Comparison of ENCODE assay signal across 30 mouse cellular contexts in the genomic region with DNA sequence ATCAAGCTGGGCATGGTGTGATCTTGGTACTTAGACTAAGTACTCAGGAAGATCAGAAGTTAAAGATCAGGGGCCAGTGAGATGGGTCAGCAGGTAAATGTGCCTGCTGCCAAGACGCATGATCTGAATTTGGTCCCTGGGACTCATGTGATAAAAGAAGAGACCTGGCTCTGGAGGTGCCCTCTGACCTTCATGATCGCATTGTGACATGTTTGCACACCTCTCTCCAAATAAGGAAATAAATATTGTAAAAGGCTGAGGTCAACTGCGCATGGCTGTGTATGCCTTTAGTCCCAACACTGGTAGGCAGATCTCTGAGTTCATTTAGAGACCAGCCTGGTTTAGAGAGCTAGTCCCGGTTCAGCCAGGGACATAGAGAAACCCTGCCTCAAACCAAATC. TPM values are rescaled to one million over a fixed set of nuclear protein-coding genes. Genes with fewer than 3 reads are reported as not detected.
"Had no signal": no experiment of that assay in that cellular context is flagged by ENCODE, and none has a peak within 500 bp of the region (broad histone marks: within the 10 kb centered on the region; RNA-seq: fewer than 3 reads in every experiment).

No protein-coding gene starts in this region.

- H3K4me1 ChIP-seq: forebrain, embryonic 15.5 days had no signal

- H3K9ac ChIP-seq: embryonic facial prominence, embryonic 12.5 days; embryonic facial prominence, embryonic 13.5 days; embryonic facial prominence, embryonic 15.5 days; forebrain, embryonic 12.5 days; forebrain, embryonic 13.5 days; forebrain, embryonic 15.5 days; forebrain, postnatal 0 days had no signal

- H3K36me3 ChIP-seq: embryonic facial prominence, embryonic 10.5 days; embryonic facial prominence, embryonic 12.5 days; embryonic facial prominence, embryonic 13.5 days; embryonic facial prominence, embryonic 15.5 days; forebrain, embryonic 10.5 days; forebrain, embryonic 12.5 days; forebrain, embryonic 15.5 days had no signal

- DNase-seq: cerebellum, adult 2 months; cerebellum, adult 8-10 months; cerebellum, adult 9-10 months; cerebellum, adult 9-11 months; cerebellum, postnatal 10 days; cerebellum, postnatal 14 days; cerebellum, postnatal 25 days; cerebellum, postnatal 36 days; embryo, embryonic 11 days; forebrain, postnatal 0 days; gastrocnemius, adult 2 months; gastrocnemius, postnatal 10 days; gastrocnemius, postnatal 14 days; gastrocnemius, postnatal 25 days; gastrocnemius, postnatal 36 days; heart, adult 11 months; heart, adult 18-20 months; heart, adult 2 months had no signal

- H3K27ac ChIP-seq: embryonic facial prominence, embryonic 10.5 days; embryonic facial prominence, embryonic 12.5 days; embryonic facial prominence, embryonic 13.5 days; embryonic facial prominence, embryonic 15.5 days; forebrain, embryonic 10.5 days; forebrain, embryonic 12.5 days; forebrain, embryonic 13.5 days; forebrain, embryonic 15.5 days; gastrocnemius, adult 2 months; heart, adult 2 months had no signal

- H3K27me3 ChIP-seq: embryonic facial prominence, embryonic 12.5 days; embryonic facial prominence, embryonic 13.5 days; embryonic facial prominence, embryonic 15.5 days; forebrain, embryonic 12.5 days; forebrain, embryonic 13.5 days; forebrain, embryonic 15.5 days had no signal

- H3K9me3 ChIP-seq: embryonic facial prominence, embryonic 12.5 days; embryonic facial prominence, embryonic 13.5 days; embryonic facial prominence, embryonic 15.5 days; forebrain, embryonic 12.5 days; forebrain, embryonic 15.5 days had no signal

- H3K4me2 ChIP-seq: embryonic facial prominence, embryonic 12.5 days; embryonic facial prominence, embryonic 13.5 days; embryonic facial prominence, embryonic 15.5 days; forebrain, embryonic 12.5 days; forebrain, embryonic 13.5 days; forebrain, embryonic 15.5 days had no signal

- H3K4me3 ChIP-seq: embryonic facial prominence, embryonic 10.5 days; embryonic facial prominence, embryonic 12.5 days; embryonic facial prominence, embryonic 13.5 days; embryonic facial prominence, embryonic 15.5 days; erythroblast, embryonic 14.5 days; forebrain, embryonic 10.5 days; forebrain, embryonic 12.5 days; forebrain, embryonic 13.5 days; forebrain, embryonic 15.5 days; gastrocnemius, adult 2 months; heart, adult 2 months had no signal

- ATAC-seq: forebrain, embryonic 13.5 days; forebrain, embryonic 14.5 days; forebrain, embryonic 15.5 days; forebrain, embryonic 16.5 days; forebrain, postnatal 0 days had no signal

RNA-seq across cellular contexts. Expression of a gene that starts 22.6 kb away (rescaled TPM):
- total RNA-seq: forebrain, postnatal 0 days; gastrocnemius, adult 2 months; gastrocnemius, postnatal 14 days; gastrocnemius, postnatal 25 days; gastrocnemius, postnatal 36 days had no signal
- polyA plus RNA-seq: embryonic facial prominence, embryonic 10.5 days; erythroblast, embryonic 14.5 days; forebrain, embryonic 11.5 days; forebrain, embryonic 12.5 days; forebrain, embryonic 13.5 days; forebrain, embryonic 15.5 days; forebrain, postnatal 0 days had no signal
